Mouse (Mus musculus) ES-Bruce4 (cell line): ENCODE measurements around the gene Ppa1. TPM values are rescaled to one million over a fixed set of nuclear protein-coding genes. Genes with fewer than 3 reads are reported as not detected.

Experiments used
- H3K27ac ChIP-seq: 2 replicates; pipeline ENCODE4 v1.5.1; 2012; ENCODE audit warnings: low read length, inconsistent platforms; ENCODE audit not compliant: insufficient read depth
- H3K27me3 ChIP-seq: 2 replicates; pipeline ENCODE4 v1.6.1; 2012; ENCODE audit warnings: mild to moderate bottlenecking, low read length, inconsistent platforms; ENCODE audit not compliant: control insufficient read depth, poor library complexity, insufficient read depth, severe bottlenecking
- H3K36me3 ChIP-seq: 2 replicates; pipeline ENCODE4 v1.6.1; 2012; ENCODE audit warnings: inconsistent platforms, mild to moderate bottlenecking, low read length, moderate library complexity; ENCODE audit not compliant: control insufficient read depth, poor library complexity, insufficient read depth, severe bottlenecking
- H3K4me1 ChIP-seq: one replicate; pipeline ENCODE4 v1.8.1; 2011; ENCODE audit warnings: low read length; ENCODE audit not compliant: control insufficient read depth, insufficient read depth
- H3K4me3 ChIP-seq: 2 replicates; pipeline ENCODE4 v1.5.1; 2011; ENCODE audit warnings: low read depth, mild to moderate bottlenecking, low read length
- H3K9ac ChIP-seq: 2 replicates; pipeline ENCODE4 v1.6.1; 2012; ENCODE audit warnings: low read depth, mild to moderate bottlenecking, inconsistent platforms; ENCODE audit not compliant: poor library complexity, severe bottlenecking
- H3K9me3 ChIP-seq: replicated peaks from 2 replicates; pipeline ENCODE4 v1.6.1; 2012; ENCODE audit warnings: mild to moderate bottlenecking, low read length, inconsistent platforms; ENCODE audit not compliant: control insufficient read depth, poor library complexity, insufficient read depth, severe bottlenecking
- CTCF ChIP-seq: IDR thresholded peaks from one replicate; pipeline ENCODE4 v1.8.1; 2011; ENCODE audit warnings: low read depth, low read length
- EP300 ChIP-seq: IDR thresholded peaks from 2 replicates; pipeline ENCODE4 v1.6.1; 2011; ENCODE audit warnings: low read depth, low read length; ENCODE audit not compliant: insufficient read depth
- POLR2A ChIP-seq: IDR thresholded peaks from one replicate; pipeline ENCODE4 v1.8.1; 2011; ENCODE audit warnings: low read length; ENCODE audit not compliant: insufficient read depth
- polyA plus RNA-seq: library from polyadenylated mRNA; stranded (reverse); fragments of >200 nt; gene quantifications from 2 replicates; pipeline ENCODE4 v1.2.4, GENCODE M21; 2011; ENCODE audit warnings: low read depth; ENCODE audit not compliant: missing spikeins, insufficient read depth, insufficient read length

Ppa1 gene
- polyA plus RNA-seq, 1 experiment = 149 TPM

- H3K27me3 ChIP-seq = no peaks in the 10 kb centered on the region
- H3K4me1 ChIP-seq = no peaks in the 10 kb centered on the region
- no peaks in the 10 kb centered on the region for H3K9me3 ChIP-seq
- no peak overlapping the region for H3K27ac ChIP-seq
- no peak overlapping the region for H3K9ac ChIP-seq
- H3K36me3 ChIP-seq = no peaks in the 10 kb centered on the region
- H3K4me3 ChIP-seq = no peak overlapping the region
- no peak for TF ChIP-seq EP300
- TF ChIP-seq CTCF = peak; percentile 78
These were observed 42.5 kb upstream of the Ppa1 start for GRCm38 (mm10) chr10:61605851-61606250.

- Histone ChIP-seq H3K27me3 (no peaks in the 10 kb centered on the region), H3K36me3 (no peaks in the 10 kb centered on the region), H3K4me3 (no peak overlapping the region), H3K9me3 (no peaks in the 10 kb centered on the region), H3K9ac (no peak overlapping the region), H3K4me1 (no peaks in the 10 kb centered on the region), H3K27ac (no peak overlapping the region)
- TF ChIP-seq CTCF = no peak
- no peak for TF ChIP-seq POLR2A
These were observed 40.1 kb upstream of the Ppa1 start for GRCm38 (mm10) chr10:61608233-61608632.

GRCm38 (mm10) chr10:61610650-61611235, 37.6 kb upstream of the Ppa1 start:
- Histone ChIP-seq H3K9ac (no peak overlapping the region), H3K9me3 (no peaks in the 10 kb centered on the region), H3K4me3 (no peak overlapping the region), H3K27ac (no peak overlapping the region), H3K36me3 (no peaks in the 10 kb centered on the region), H3K4me1 (no peaks in the 10 kb centered on the region), H3K27me3 (no peaks in the 10 kb centered on the region)
- TF ChIP-seq EP300 (no peak), POLR2A (no peak), CTCF (no peak)

- no peaks in the 10 kb centered on the region for H3K4me1 ChIP-seq
- H3K27me3 ChIP-seq = no peaks in the 10 kb centered on the region
- H3K9ac ChIP-seq = no peak overlapping the region
- TF ChIP-seq CTCF = no peak
- TF ChIP-seq EP300 = no peak
- TF ChIP-seq POLR2A = no peak
- no peak overlapping the region for H3K27ac ChIP-seq
- H3K9me3 ChIP-seq = no peaks in the 10 kb centered on the region
- no peaks in the 10 kb centered on the region for H3K36me3 ChIP-seq
- no peak overlapping the region for H3K4me3 ChIP-seq
These were observed 34.0 kb upstream of the Ppa1 start for GRCm38 (mm10) chr10:61614311-61614710.

GRCm38 (mm10) chr10:61618528-61618927, 29.8 kb upstream of the Ppa1 start:
- no peak overlapping the region for H3K27ac ChIP-seq
- no peaks in the 10 kb centered on the region for H3K4me1 ChIP-seq
- H3K9ac ChIP-seq = no peak overlapping the region
- no peak overlapping the region for H3K4me3 ChIP-seq
- TF ChIP-seq EP300 = no peak
- no peak for TF ChIP-seq POLR2A
- H3K9me3 ChIP-seq = no peaks in the 10 kb centered on the region
- H3K27me3 ChIP-seq = no peaks in the 10 kb centered on the region
- H3K36me3 ChIP-seq = no peaks in the 10 kb centered on the region

GRCm38 (mm10) chr10:61621681-61622080, 26.7 kb upstream of the Ppa1 start:
- Histone ChIP-seq H3K36me3 (no peaks in the 10 kb centered on the region), H3K4me3 (no peak overlapping the region), H3K4me1 (peaks cover 2% of the 10 kb centered on the region), H3K27ac (no peak overlapping the region), H3K9me3 (no peaks in the 10 kb centered on the region), H3K9ac (no peak overlapping the region), H3K27me3 (no peaks in the 10 kb centered on the region)
- no peak for TF ChIP-seq POLR2A
- no peak for TF ChIP-seq EP300
- no peak for TF ChIP-seq CTCF
